Mouse (Mus musculus): ENCODE measurements around the gene Gm15085. TPM values are rescaled to one million over a fixed set of nuclear protein-coding genes. Genes with fewer than 3 reads are reported as not detected.
"Not testable (repeated sequence)": the region's sequence is repeated elsewhere in the genome, so short reads cannot be mapped to it uniquely, and the experiment has no call there.

Gm15085 gene
- polyA plus RNA-seq (2015; fragmentation: Nextera tagmentation; extraction: Ambion mirVana), result not detected in 2 replicates

DNA sequence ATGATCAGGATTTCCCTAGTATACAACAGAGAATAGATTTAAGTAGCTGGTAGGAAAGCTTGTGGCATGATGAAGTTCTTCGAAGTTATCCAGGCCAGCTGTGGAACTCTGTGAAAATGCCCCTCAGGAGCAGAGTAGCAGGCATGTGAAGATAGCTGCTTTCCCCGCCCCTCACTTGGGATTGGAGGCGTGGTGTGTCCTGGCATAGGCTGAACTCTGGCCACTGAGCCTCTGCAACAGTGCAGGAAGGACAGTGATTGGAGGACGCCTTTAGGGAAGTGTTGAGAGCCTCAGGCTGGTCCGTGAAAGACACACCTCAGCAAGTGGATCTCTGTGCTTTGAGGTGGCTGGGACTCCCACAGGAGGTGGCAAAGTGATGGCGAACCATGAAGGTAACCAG is at the start of gene Gm15085:
Gene Gm15085 (plus strand): TSS at position 301 of the 400 bp plus-strand sequence.
- H3K9me3 ChIP-seq; H3K9ac ChIP-seq (replicated peaks); H3K27ac ChIP-seq; ATAC-seq; H3K4me1 ChIP-seq (replicated peaks); H3K27me3 ChIP-seq; H3K36me3 ChIP-seq; H3K4me3 ChIP-seq (replicated peaks); H3K4me2 ChIP-seq (replicated peaks): not testable (repeated sequence)
- no CpG with 5 or more reads among the region's 6 CpGs for WGBS

Other genes with a start within 250 kb of the Gm15085 start
- gene Gm15093, start 175.2 kb upstream of the Gm15085 start, polyA plus RNA-seq (2015; fragmentation: Nextera tagmentation; extraction: Ambion mirVana), result not detected in 2 replicates
- gene Gm10439, start 147.0 kb downstream of the Gm15085 start, polyA plus RNA-seq (2015; fragmentation: Nextera tagmentation; extraction: Ambion mirVana), result not detected in 2 replicates

Measured in midbrain, embryonic 13.5 days (tissue).